Comparison of ENCODE assay signal across 25 mouse cellular contexts in the genomic region with DNA sequence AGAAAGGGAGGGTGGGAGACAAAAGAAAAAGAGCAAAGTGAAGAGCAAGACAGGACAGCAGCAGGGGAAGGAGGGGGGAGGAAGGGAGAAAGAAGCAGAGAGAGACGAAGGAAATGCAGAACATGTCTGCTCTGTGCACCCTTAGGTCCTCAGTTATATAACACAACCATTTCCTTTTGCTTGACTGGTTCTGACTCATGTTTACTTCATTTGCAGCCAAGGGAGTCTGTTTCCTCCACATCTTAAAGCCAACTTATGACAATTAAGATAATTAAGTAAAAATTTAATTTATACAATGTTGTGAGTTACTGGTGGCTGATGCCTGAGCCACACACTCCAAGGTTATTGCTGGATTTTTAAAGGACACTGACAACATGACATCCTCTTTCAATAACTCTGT.
DNase-seq lines count a peak whose midpoint lies in the region; ATAC-seq and TF ChIP-seq lines count a peak whose summit lies in the region.
"Had no signal": no experiment of that assay in that cellular context is flagged by ENCODE, and none has a peak within 500 bp of the region (broad histone marks: within the 10 kb centered on the region; RNA-seq: fewer than 3 reads in every experiment).

No protein-coding gene starts in this region.

- ATAC-seq in forebrain, embryonic 16.5 days = 0 out of 2 replicates have a peak, but pooled peaks have one; percentile 31
- no peak for ATAC-seq in forebrain, embryonic 14.5 days
- ATAC-seq: activated CD4-positive, CD25-positive, alpha-beta regulatory T cell, adult 4 months; forebrain, embryonic 15.5 days; hindbrain, postnatal 0 days; inflammation-experienced regulatory T-cells, adult 6 months; intestine, embryonic 16.5 days had no signal

- WGBS in forebrain, embryonic 16.5 days = 47% methylated on average over 1 of the region's 1 CpGs
- WGBS in forebrain, embryonic 14.5 days = 83% methylated on average over 1 of the region's 1 CpGs
- 33% methylated on average over 1 of the region's 1 CpGs for WGBS in olfactory bulb, adult 2 months

- no peak overlapping the region for H3K4me3 ChIP-seq in forebrain, embryonic 16.5 days (replicated peaks; ENCODE audit: low read length)
- no peak overlapping the region for H3K4me3 ChIP-seq in forebrain, embryonic 14.5 days (ENCODE audit: low read depth, low read length)
- no peak overlapping the region for H3K4me3 ChIP-seq in olfactory bulb, adult 2 months (ENCODE audit: insufficient read depth, low read depth, low read length)
- H3K4me3 ChIP-seq: embryonic facial prominence, embryonic 12.5 days; embryonic facial prominence, embryonic 15.5 days; forebrain, embryonic 15.5 days; heart, embryonic 10.5 days; heart, embryonic 13.5 days had no signal

- no peak for TF ChIP-seq CTCF in olfactory bulb, adult 2 months (IDR thresholded peaks at IDR 0.05; ENCODE audit: insufficient read depth, low read depth, low read length)

- DNase-seq in forebrain, embryonic 14.5 days (ENCODE audit: low spot score) = no peak
- DNase-seq in retina, adult 2 months (ENCODE audit: low read depth, low spot score) = peak; percentile 11
- no peak for DNase-seq in retina, embryonic 14.5 days (ENCODE audit: low spot score)
- DNase-seq in layer of hippocampus, adult 9-11 months = no peak
- DNase-seq: adrenal gland, adult 8-10 months; adrenal gland, postnatal 25 days; cerebellum, adult 11 months; cerebellum, adult 9-11 months; cerebellum, postnatal 25 days; gastrocnemius, postnatal 10 days; gastrocnemius, postnatal 36 days; heart, postnatal 14 days; heart, postnatal 4 days had no signal

- no peak overlapping the region for H3K4me2 ChIP-seq in forebrain, embryonic 16.5 days (ENCODE audit: low read length)
- no peak overlapping the region for H3K4me2 ChIP-seq in forebrain, embryonic 14.5 days (ENCODE audit: low read length)
- H3K4me2 ChIP-seq: embryonic facial prominence, embryonic 12.5 days; embryonic facial prominence, embryonic 15.5 days; forebrain, embryonic 15.5 days; heart, embryonic 13.5 days; hindbrain, embryonic 14.5 days had no signal

- H3K4me1 ChIP-seq in forebrain, embryonic 16.5 days (replicated peaks; ENCODE audit: control insufficient read depth, insufficient read depth, low read length) = no peaks in the 10 kb centered on the region
- no peaks in the 10 kb centered on the region for H3K4me1 ChIP-seq in forebrain, embryonic 14.5 days (ENCODE audit: control insufficient read depth, insufficient read depth, low read length)
- no peaks in the 10 kb centered on the region for H3K4me1 ChIP-seq in olfactory bulb, adult 2 months (ENCODE audit: control insufficient read depth, insufficient read depth, low read length)
- H3K4me1 ChIP-seq: embryonic facial prominence, embryonic 12.5 days; embryonic facial prominence, embryonic 15.5 days; forebrain, embryonic 15.5 days; heart, embryonic 10.5 days; heart, embryonic 13.5 days had no signal

- TF ChIP-seq POLR2A in olfactory bulb, adult 2 months (IDR thresholded peaks at IDR 0.05; ENCODE audit: insufficient read depth, low read depth, low read length) = no peak

- no peaks in the 10 kb centered on the region for H3K27me3 ChIP-seq in forebrain, embryonic 16.5 days (replicated peaks; ENCODE audit: control insufficient read depth, insufficient read depth, low read length)
- H3K27me3 ChIP-seq in forebrain, embryonic 14.5 days (replicated peaks; ENCODE audit: control insufficient read depth, insufficient read depth, low read length) = no peaks in the 10 kb centered on the region
- H3K27me3 ChIP-seq: embryonic facial prominence, embryonic 12.5 days; embryonic facial prominence, embryonic 15.5 days; forebrain, embryonic 15.5 days; heart, embryonic 13.5 days had no signal

- H3K36me3 ChIP-seq in forebrain, embryonic 16.5 days (ENCODE audit: control insufficient read depth, insufficient read depth) = no peaks in the 10 kb centered on the region
- no peaks in the 10 kb centered on the region for H3K36me3 ChIP-seq in forebrain, embryonic 14.5 days (ENCODE audit: control insufficient read depth, insufficient read depth, low read length)
- H3K36me3 ChIP-seq: embryonic facial prominence, embryonic 12.5 days; embryonic facial prominence, embryonic 15.5 days; forebrain, embryonic 15.5 days; heart, embryonic 10.5 days; heart, embryonic 13.5 days had no signal

- H3K9me3 ChIP-seq in forebrain, embryonic 16.5 days (ENCODE audit: control insufficient read depth, low read length) = no peaks in the 10 kb centered on the region
- no peaks in the 10 kb centered on the region for H3K9me3 ChIP-seq in forebrain, embryonic 14.5 days (replicated peaks; ENCODE audit: control insufficient read depth, low read length)
- H3K9me3 ChIP-seq: embryonic facial prominence, embryonic 12.5 days; embryonic facial prominence, embryonic 15.5 days; forebrain, embryonic 15.5 days; heart, embryonic 10.5 days; heart, embryonic 13.5 days had no signal

- no peak overlapping the region for H3K27ac ChIP-seq in forebrain, embryonic 16.5 days (ENCODE audit: low read length)
- no peak overlapping the region for H3K27ac ChIP-seq in forebrain, embryonic 14.5 days (ENCODE audit: low read depth, low read length)
- H3K27ac ChIP-seq in olfactory bulb, adult 2 months (ENCODE audit: insufficient read depth, low read depth, low read length) = 0 out of 2 replicates have a peak overlapping the region, but pooled peaks have one; percentile 21
- H3K27ac ChIP-seq: embryonic facial prominence, embryonic 12.5 days; embryonic facial prominence, embryonic 15.5 days; forebrain, embryonic 15.5 days; heart, embryonic 10.5 days; heart, embryonic 13.5 days; hindbrain, embryonic 14.5 days; hindbrain, postnatal 0 days had no signal

- no peak overlapping the region for H3K9ac ChIP-seq in forebrain, embryonic 16.5 days (replicated peaks; ENCODE audit: low read depth, low read length)
- H3K9ac ChIP-seq in forebrain, embryonic 14.5 days (ENCODE audit: low read length) = no peak overlapping the region
- H3K9ac ChIP-seq: embryonic facial prominence, embryonic 12.5 days; embryonic facial prominence, embryonic 15.5 days; forebrain, embryonic 15.5 days; heart, embryonic 13.5 days; hindbrain, embryonic 14.5 days had no signal
